Mouse (Mus musculus) megakaryocyte, embryonic 14.5 days (primary cell): ENCODE measurements around the gene Gm1043.

Experiments
- FLI1 ChIP-seq: IDR thresholded peaks from 2 replicates; pipeline ENCODE4 v1.6.1; 2012; ENCODE audit warnings: low read length, inconsistent platforms, mixed read lengths
- GATA1 ChIP-seq: IDR thresholded peaks from 3 replicates; pipeline ENCODE4 v1.6.1; 2012; ENCODE audit warnings: mixed read lengths, low read length, inconsistent platforms, borderline replicate concordance

DNA sequence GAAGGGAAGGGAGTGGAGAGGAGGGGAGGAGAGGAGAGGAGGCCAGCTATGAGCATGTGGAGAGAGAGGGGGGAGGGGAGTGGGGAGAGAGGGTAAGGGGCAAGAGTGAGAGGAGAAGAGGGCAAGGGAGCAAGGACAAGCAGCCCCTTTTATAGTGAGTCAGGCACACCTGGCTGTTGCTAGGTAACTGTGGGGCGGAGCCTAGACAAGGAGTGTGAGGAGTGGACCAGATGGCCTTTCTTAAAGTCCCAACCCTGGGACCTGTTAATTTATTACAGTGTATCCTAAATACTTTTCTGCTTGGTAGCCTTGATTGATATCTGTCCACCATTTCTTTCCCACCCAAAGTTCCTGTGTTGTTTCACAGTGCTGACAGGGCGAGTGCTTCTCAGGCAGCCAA is 36.1 kb upstream of the Gm1043 start:
- no peak for TF ChIP-seq GATA1
- TF ChIP-seq FLI1: no peak
